Mouse (Mus musculus) forebrain, embryonic 11.5 days (tissue): ENCODE measurements around the gene Porcn. TPM values are rescaled to one million over a fixed set of nuclear protein-coding genes. Genes with fewer than 3 reads are reported as not detected.
A peak's percentile ranks its signal among the peaks of the same experiment; 100 is the strongest.

Experiments
- ATAC-seq: fragments of 200-750 bp; cut with Nextera tagmentation; replicated peaks from 2 replicates; pipeline ENCODE4 v1.8.0; 2017; ENCODE audit warnings: moderate TSS enrichment; ENCODE audit not compliant: low FRiP score
- DNase-seq: peaks from one replicate; pipeline ENCODE4 v3.0.0-alpha.2; 2017; ENCODE audit warnings: low spot score
- H3K27ac ChIP-seq: fragments of 300-500 bp; sonication (generic); 2 replicates; pipeline ENCODE4 v1.5.1; 2014; ENCODE audit warnings: low read depth, low read length
- H3K27me3 ChIP-seq: fragments of 300-500 bp; sonication (generic); 2 replicates; pipeline ENCODE4 v1.6.1; 2014; ENCODE audit warnings: mild to moderate bottlenecking, low read length, mixed read lengths; ENCODE audit not compliant: control insufficient read depth, insufficient read depth
- H3K36me3 ChIP-seq: fragments of 300-500 bp; sonication (generic); 2 replicates; pipeline ENCODE4 v1.6.1; 2014; ENCODE audit warnings: mild to moderate bottlenecking, low read length, moderate library complexity, mixed read lengths; ENCODE audit not compliant: control insufficient read depth, insufficient read depth
- H3K4me1 ChIP-seq: fragments of 300-500 bp; sonication (generic); replicated peaks from 2 replicates; pipeline ENCODE4 v1.6.1; 2014; ENCODE audit warnings: low read length, mixed read lengths; ENCODE audit not compliant: control insufficient read depth, insufficient read depth
- H3K4me2 ChIP-seq: fragments of 300-500 bp; sonication (generic); 2 replicates; pipeline ENCODE4 v1.6.1; 2014; ENCODE audit warnings: low read depth, mild to moderate bottlenecking, low read length, moderate library complexity, mixed read lengths; ENCODE audit not compliant: severe bottlenecking
- H3K4me3 ChIP-seq: fragments of 300-500 bp; sonication (generic); 2 replicates; pipeline ENCODE4 v1.5.1; 2014; ENCODE audit warnings: low read depth, low read length
- H3K9ac ChIP-seq: fragments of 300-500 bp; sonication (generic); 2 replicates; pipeline ENCODE4 v1.6.1; 2014; ENCODE audit warnings: low read length
- H3K9me3 ChIP-seq: fragments of 300-500 bp; sonication (generic); 2 replicates; pipeline ENCODE4 v1.6.1; 2016; ENCODE audit warnings: low read length, mixed read lengths; ENCODE audit not compliant: control insufficient read depth
- WGBS: fragments of 180-500 bp; shearing (Covaris S2); extraction: QIAGEN DNeasy Blood & Tissue Kit; methylation state at CpG from one replicate; pipeline ENCODE4 v1.1.7; 2014; 5-methylcytosine and 5-hydroxymethylcytosine counted together
- polyA plus RNA-seq: library from polyadenylated mRNA; unstranded; fragments of >200 nt; fragmentation: Nextera tagmentation; extraction: Ambion mirVana; gene quantifications from 2 replicates; pipeline ENCODE4 v1.2.1, GENCODE M21; 2014

The Porcn gene
- polyA plus RNA-seq, 1 experiment from 2014 or later: 14.5 TPM

DNA sequence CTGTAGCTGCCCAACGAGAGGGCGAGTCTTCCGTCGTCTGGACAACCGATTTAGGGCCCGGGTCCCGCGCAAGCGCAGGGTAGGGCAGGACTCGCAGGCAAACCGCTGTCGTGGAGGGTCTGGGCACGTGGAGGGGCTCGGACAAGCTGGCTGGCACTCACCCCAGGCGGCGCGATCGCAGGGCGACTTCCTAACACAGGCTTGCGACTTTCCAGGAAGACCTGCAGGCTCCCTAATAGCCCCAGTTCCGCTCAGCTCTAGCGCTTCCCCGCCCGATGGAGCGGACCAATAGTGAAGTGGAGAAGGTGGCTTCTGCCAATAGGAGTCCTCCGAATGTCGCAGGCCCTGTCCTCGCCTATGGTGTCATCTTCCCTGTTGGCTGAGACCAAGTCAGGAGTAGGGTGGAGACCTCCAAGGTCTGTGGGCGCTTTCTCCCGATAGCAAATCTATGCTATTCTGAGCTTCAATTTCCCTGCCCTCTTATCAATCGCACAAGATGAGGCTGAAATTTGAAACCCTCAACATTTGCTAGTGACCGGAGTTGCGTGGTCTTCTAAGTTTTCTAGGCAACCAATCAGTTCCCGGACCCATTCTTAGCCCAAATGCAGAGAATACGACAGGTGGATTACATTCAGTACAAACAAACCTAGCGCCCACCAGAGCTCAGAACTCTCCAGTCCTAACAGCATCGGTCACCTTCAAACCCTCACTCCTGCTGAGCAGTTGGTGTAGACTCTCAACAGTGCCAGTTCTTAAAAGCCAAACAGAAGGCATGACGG lies 13.5 kb downstream of the Porcn start:
- peak overlapping the region; percentile 62 for H3K9ac ChIP-seq
- ATAC-seq (peak; percentile 97), DNase-seq (peak; percentile 84)
- H3K36me3 ChIP-seq: no peaks in the 10 kb centered on the region
- 21% methylated on average over 38 of the region's 38 CpGs for WGBS
- H3K9me3 ChIP-seq: no peaks in the 10 kb centered on the region
- H3K4me2 ChIP-seq: peak overlapping the region; percentile 50
- no peaks in the 10 kb centered on the region for H3K27me3 ChIP-seq
- 0 out of 2 replicates have a peak overlapping the region, but pooled peaks have one; percentile 43 for H3K27ac ChIP-seq
- H3K4me3 ChIP-seq: peak overlapping the region; percentile 41
- H3K4me1 ChIP-seq: no peaks in the 10 kb centered on the region

DNA sequence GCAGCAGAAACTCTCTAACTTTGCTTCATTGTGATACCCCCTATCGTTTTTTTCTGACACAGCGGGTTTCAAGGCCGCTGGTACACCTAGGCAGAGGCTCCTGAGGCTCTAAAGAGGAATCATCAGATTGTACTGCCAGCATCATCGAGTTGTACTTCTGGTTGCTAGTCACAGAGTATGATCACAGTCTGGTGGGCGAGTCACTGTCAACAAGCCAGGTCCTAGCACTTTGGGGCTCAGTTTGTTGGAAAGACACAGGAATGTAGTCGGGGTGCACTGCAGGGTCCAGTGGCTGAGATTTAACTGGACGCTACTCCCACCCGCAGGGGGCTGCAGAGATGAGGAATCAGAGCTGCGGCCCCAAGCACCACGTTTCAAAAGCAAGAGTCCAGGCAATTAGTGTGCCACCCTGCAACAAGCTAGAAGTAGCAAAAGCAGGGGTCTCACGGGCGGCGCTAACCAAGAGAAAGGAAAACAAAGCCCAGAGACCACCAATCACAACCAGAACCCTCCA lies 14.1 kb downstream of the Porcn start:
- Histone ChIP-seq H3K9me3 (no peaks in the 10 kb centered on the region), H3K36me3 (no peaks in the 10 kb centered on the region), H3K27me3 (no peaks in the 10 kb centered on the region), H3K4me1 (no peaks in the 10 kb centered on the region), H3K4me3 (peak overlapping the region; percentile 41), H3K4me2 (peak overlapping the region; percentile 50), H3K9ac (peak overlapping the region; percentile 62), H3K27ac (peak overlapping the region; percentile 43; the same call in 1 of the 2 replicates)
- 18% methylated on average over 13 of the region's 13 CpGs for WGBS
- ATAC-seq: no peak; the same call in 1 of the 2 replicates
- no peak for DNase-seq

DNA sequence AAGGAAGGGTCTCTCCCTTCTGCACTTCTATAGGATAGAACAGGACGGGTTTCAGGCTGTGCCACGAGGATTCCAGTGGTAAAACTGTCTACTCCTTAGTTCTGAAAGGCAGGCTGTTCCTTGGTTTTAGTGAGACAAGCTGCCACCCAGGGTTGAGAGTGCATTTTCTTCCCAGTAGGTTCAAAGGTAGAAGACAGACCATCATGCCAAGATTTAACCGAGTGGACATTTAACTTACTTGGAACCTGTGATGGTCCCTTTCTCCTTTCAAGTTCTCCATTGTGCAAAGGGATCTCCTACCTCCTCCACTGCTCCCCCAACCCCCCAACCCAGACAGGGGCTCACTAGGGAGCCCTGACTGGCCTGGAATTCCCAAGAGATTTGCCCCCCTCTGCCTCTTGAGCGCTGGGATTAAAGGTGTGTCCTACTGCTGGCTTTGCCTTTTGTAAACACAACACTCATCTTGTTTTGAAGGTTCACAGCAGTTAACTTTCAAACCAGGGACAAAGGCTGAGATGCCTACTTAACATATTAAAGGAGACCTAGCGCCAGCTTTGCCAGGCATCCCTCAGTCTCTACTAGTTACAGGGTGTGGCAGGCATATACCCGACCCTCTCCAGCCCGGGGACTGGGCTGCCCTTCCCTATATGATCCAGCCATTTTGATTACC lies 23.3 kb downstream of the Porcn start:
- no peak for DNase-seq
- H3K4me2 ChIP-seq: no peak overlapping the region
- no peak overlapping the region for H3K27ac ChIP-seq
- no peaks in the 10 kb centered on the region for H3K27me3 ChIP-seq
- no peaks in the 10 kb centered on the region for H3K36me3 ChIP-seq
- no peak for ATAC-seq
- no peaks in the 10 kb centered on the region for H3K4me1 ChIP-seq
- 18% methylated on average over 7 of the region's 7 CpGs for WGBS
- no peak overlapping the region for H3K9ac ChIP-seq
- no peak overlapping the region for H3K4me3 ChIP-seq
- H3K9me3 ChIP-seq: no peaks in the 10 kb centered on the region

DNA sequence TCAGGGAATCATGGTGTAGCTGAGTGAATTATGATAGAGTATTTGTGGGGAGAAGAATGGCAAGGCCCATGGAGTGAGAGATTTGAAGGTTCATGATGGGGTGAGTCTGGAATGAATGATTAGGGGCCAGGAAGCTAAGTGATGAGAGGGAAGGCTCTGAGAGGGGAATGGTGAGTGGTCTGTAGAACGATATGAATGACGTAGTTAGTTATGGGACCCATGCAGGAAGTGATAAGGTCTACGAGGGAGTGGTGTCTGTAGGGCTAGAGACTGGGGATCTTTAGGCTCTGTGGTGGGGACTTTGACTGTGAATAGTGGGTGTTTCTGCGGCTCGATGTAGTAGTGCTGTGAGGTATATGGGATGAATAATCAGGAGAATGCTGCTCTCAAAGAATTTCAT lies 26.7 kb downstream of the Porcn start:
- Histone ChIP-seq H3K36me3 (no peaks in the 10 kb centered on the region), H3K4me1 (no peaks in the 10 kb centered on the region), H3K27me3 (no peaks in the 10 kb centered on the region), H3K9me3 (no peaks in the 10 kb centered on the region), H3K4me2 (no peak overlapping the region), H3K27ac (no peak overlapping the region), H3K4me3 (no peak overlapping the region), H3K9ac (no peak overlapping the region)
- WGBS: 91% methylated on average over 5 of the region's 5 CpGs
- DNase-seq (no peak), ATAC-seq (no peak)

DNA sequence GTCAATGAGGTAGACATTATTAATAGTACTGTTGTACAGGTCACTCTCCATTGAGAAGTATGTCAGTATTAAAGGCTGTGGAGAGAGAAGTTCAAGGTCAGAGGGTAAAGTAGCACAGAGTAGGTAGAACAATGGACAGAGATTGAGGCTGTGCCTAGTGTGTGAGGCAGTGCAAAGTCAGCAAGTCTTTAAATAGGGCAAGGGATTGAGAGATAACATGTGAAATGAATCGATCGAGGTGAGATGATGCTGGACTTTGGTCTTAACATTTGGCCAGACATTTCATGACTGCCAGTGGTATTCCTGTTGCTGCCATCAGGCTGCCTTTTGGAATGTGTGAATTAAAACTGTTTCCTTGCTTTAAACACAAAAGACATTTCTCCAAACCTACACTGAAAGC lies 27.5 kb downstream of the Porcn start:
- H3K27ac ChIP-seq: no peak overlapping the region
- H3K9ac ChIP-seq: no peak overlapping the region
- H3K36me3 ChIP-seq: no peaks in the 10 kb centered on the region
- ATAC-seq: no peak
- WGBS: 94% methylated on average over 2 of the region's 2 CpGs
- H3K4me2 ChIP-seq: no peak overlapping the region
- DNase-seq: no peak
- H3K27me3 ChIP-seq: no peaks in the 10 kb centered on the region
- H3K4me1 ChIP-seq: no peaks in the 10 kb centered on the region
- no peak overlapping the region for H3K4me3 ChIP-seq
- H3K9me3 ChIP-seq: no peaks in the 10 kb centered on the region

DNA sequence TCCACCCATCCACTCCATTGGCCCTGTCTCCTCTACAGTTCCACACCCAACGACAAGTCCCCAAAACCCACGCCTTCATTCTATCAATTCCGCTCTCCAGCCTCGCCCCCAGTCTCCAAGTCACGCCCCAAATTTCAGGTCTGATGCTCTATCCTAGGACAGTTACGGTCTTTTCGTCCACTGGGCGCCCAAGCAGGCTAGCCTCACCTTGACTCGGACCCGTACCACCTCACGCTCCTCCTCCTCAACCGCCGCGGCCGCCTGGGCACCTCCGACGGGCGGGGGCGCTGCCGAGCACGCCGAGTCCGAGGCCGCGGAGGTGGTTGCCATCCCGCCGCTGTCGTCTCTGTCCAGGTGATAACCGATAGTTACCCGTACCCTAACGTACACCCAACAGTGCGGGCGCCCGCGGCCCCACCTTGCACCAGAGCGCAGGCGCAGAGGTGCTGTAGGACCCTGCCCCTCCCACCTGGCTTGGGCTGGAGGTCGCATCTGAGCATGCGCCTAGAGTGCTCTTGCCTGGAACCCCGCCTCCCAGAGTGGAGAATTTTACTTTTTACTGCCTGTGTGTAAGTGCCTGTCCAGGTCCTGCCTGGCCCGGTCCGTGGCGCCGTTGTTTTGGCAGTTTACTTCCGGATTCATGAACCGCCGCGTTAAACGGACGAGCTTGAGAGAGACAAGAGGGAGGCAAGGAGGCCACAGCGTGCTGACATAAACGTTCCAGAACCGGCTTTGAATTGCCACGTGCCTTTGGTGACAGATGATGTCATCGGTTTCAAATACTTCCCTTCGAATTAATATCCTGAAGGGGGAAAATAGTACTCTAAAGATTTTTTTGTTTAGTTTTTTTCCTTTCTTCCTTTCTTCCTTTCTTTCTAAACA lies 30.6 kb downstream of the Porcn start, which contains the start of gene Tbc1d25:
Tbc1d25 (minus strand) TSS at position 678 of the 882 bp plus-strand sequence.
- Histone ChIP-seq H3K4me3 (peak within 1 kb of the TSS; percentile 51), H3K9me3 (no peaks in the 10 kb centered on the region), H3K4me2 (peak within 1 kb of the TSS; percentile 52), H3K4me1 (no peaks in the 10 kb centered on the region), H3K27ac (no peak within 1 kb of the TSS), H3K27me3 (no peaks in the 10 kb centered on the region), H3K9ac (peak within 1 kb of the TSS; percentile 61), H3K36me3 (no peaks in the 10 kb centered on the region)
- WGBS: 15% methylated on average over 54 of the region's 56 CpGs
- DNase-seq (peak; percentile 87), ATAC-seq (peak; percentile 97)

DNA sequence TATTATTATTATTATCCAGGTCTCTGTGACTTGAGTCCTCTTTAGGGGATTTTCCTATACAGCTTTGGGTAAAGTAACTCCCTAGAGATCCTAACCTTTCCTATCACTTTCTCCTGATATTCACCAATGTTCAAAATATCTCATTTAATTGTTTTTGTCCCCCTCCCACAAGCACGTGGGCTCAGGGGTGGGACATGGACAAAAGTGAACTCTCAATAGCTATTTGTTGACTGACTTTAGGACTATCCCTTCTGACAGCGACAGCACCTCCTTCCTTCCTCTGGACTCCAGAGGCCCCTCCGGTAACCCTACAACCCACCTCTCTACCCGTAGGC lies 31.2 kb downstream of the Porcn start:
- 15% methylated on average over 4 of the region's 4 CpGs for WGBS
- H3K4me1 ChIP-seq: no peaks in the 10 kb centered on the region
- DNase-seq (no peak), ATAC-seq (no peak)
- H3K9me3 ChIP-seq: no peaks in the 10 kb centered on the region
- H3K36me3 ChIP-seq: no peaks in the 10 kb centered on the region
- peak overlapping the region; percentile 52 for H3K4me2 ChIP-seq
- H3K9ac ChIP-seq: peak overlapping the region; percentile 61
- no peak overlapping the region for H3K27ac ChIP-seq
- peak overlapping the region; percentile 51 for H3K4me3 ChIP-seq
- H3K27me3 ChIP-seq: no peaks in the 10 kb centered on the region
